Mouse (Mus musculus) intestine, postnatal 0 days (tissue): Measurements from ENCODE around the gene Muc3. TPM values are rescaled to one million over a fixed set of nuclear protein-coding genes. Genes with fewer than 3 reads are reported as not detected.

ENCODE experiments used
- ATAC-seq: fragments of 200-750 bp; cut with Nextera tagmentation; 2 replicates; pipeline ENCODE4 v1.8.0; 2017; ENCODE audit warnings: mild to moderate bottlenecking, moderate TSS enrichment, moderate library complexity
- H3K27ac ChIP-seq: fragments of 300-500 bp; sonication (generic); 2 replicates; pipeline ENCODE4 v1.5.1; 2014; ENCODE audit warnings: mild to moderate bottlenecking, low read depth, low read length, moderate library complexity
- H3K27me3 ChIP-seq: fragments of 300-500 bp; sonication (generic); replicated peaks from 2 replicates; pipeline ENCODE4 v1.6.1; 2014; ENCODE audit warnings: low read length, mixed read lengths; ENCODE audit not compliant: control insufficient read depth, insufficient read depth
- H3K36me3 ChIP-seq: fragments of 300-500 bp; sonication (generic); 2 replicates; pipeline ENCODE4 v1.6.1; 2014; ENCODE audit warnings: mild to moderate bottlenecking, moderate library complexity; ENCODE audit not compliant: control insufficient read depth, insufficient read depth
- H3K4me1 ChIP-seq: fragments of 300-500 bp; sonication (generic); replicated peaks from 2 replicates; pipeline ENCODE4 v1.6.1; 2014; ENCODE audit warnings: antibody characterized with exemption, low read length, mixed read lengths; ENCODE audit not compliant: control insufficient read depth, insufficient read depth
- H3K4me2 ChIP-seq: fragments of 300-500 bp; sonication (generic); replicated peaks from 2 replicates; pipeline ENCODE4 v1.6.1; 2014; ENCODE audit warnings: low read depth, mild to moderate bottlenecking, moderate library complexity
- H3K4me3 ChIP-seq: fragments of 300-500 bp; sonication (generic); 2 replicates; pipeline ENCODE4 v1.5.1; 2014; ENCODE audit warnings: low read depth, low read length
- H3K9ac ChIP-seq: fragments of 300-500 bp; sonication (generic); 2 replicates; pipeline ENCODE4 v1.6.1; 2014; ENCODE audit warnings: mild to moderate bottlenecking, low read depth, low read length
- H3K9me3 ChIP-seq: fragments of 300-500 bp; sonication (generic); 2 replicates; pipeline ENCODE4 v1.6.1; 2016; ENCODE audit warnings: mixed run types; ENCODE audit not compliant: control insufficient read depth
- CTCF ChIP-seq: sonication (generic); IDR thresholded peaks from 2 replicates; pipeline ENCODE4 v1.5.1; 2016; ENCODE audit warnings: low read depth, mild to moderate bottlenecking, control low read depth, antibody characterized with exemption, moderate library complexity
- WGBS: fragments of 180-500 bp; shearing (Covaris S2); extraction: QIAGEN DNeasy Blood & Tissue Kit; methylation state at CpG from one replicate; pipeline ENCODE4 v1.1.7; 2014; 5-methylcytosine and 5-hydroxymethylcytosine counted together
- polyA plus RNA-seq: library from polyadenylated mRNA; unstranded; fragments of >200 nt; fragmentation: Nextera tagmentation; extraction: Ambion mirVana; gene quantifications from 2 replicates; pipeline ENCODE4 v1.2.1, GENCODE M21; 2015

The Muc3 gene
- polyA plus RNA-seq, 1 experiment from 2014 or later = 42.9 TPM

DNA sequence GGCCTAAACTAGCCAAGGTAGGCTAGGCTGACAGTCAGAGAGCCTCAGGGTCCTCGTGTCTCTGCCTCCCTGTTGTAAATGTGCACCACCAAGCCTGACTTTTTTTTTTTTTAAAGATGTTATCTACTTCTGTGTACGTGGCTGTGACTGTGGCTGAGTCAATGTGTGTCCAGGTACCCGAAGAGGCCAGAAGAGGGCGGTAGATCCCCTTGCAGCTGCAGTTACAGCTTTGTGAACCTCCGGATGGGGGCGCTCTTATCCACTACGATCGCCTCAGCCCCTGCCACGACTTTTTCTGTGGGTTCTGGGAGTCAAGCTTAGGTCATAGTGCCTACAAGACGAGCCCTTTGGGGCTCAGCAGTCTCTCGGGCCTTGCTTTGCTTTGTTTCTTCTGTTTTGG is 10.3 kb upstream of the Muc3 start:
- H3K4me1 ChIP-seq = no peaks in the 10 kb centered on the region
- 28% methylated on average over 11 of the region's 11 CpGs for WGBS
- peak; percentile 55 for ATAC-seq

GRCm38 (mm10) chr5:137153289-137153688 is 4.2 kb upstream of the Muc3 start:
- no peak overlapping the region for H3K9ac ChIP-seq
- WGBS = 91% methylated on average over 5 of the region's 5 CpGs
- peaks cover 20% of the 10 kb centered on the region; the same call in 1 of the 2 replicates for H3K36me3 ChIP-seq
- no peaks in the 10 kb centered on the region for H3K4me1 ChIP-seq
- ATAC-seq = no peak
- H3K4me2 ChIP-seq = no peak overlapping the region
- no peak overlapping the region for H3K27ac ChIP-seq
- H3K27me3 ChIP-seq = no peaks in the 10 kb centered on the region
- H3K4me3 ChIP-seq = no peak overlapping the region
- no peak for TF ChIP-seq CTCF
- peaks cover 4% of the 10 kb centered on the region; the same call in 1 of the 2 replicates for H3K9me3 ChIP-seq

More for the DNA sequence above, 10.3 kb upstream of the Muc3 start:
- no peak overlapping the region for H3K4me2 ChIP-seq
- no peak overlapping the region; the same call in 1 of the 2 replicates for H3K27ac ChIP-seq
- TF ChIP-seq CTCF = peak; percentile 98
- no peaks in the 10 kb centered on the region for H3K9me3 ChIP-seq
- H3K36me3 ChIP-seq = no peaks in the 10 kb centered on the region
- no peak overlapping the region for H3K9ac ChIP-seq
- no peak overlapping the region for H3K4me3 ChIP-seq
- no peaks in the 10 kb centered on the region for H3K27me3 ChIP-seq

GRCm38 (mm10) chr5:137152623-137153022 is 3.5 kb upstream of the Muc3 start:
- H3K27me3 ChIP-seq = no peaks in the 10 kb centered on the region
- H3K27ac ChIP-seq = no peak overlapping the region
- no peak overlapping the region for H3K4me2 ChIP-seq
- peaks cover 4% of the 10 kb centered on the region; the same call in 1 of the 2 replicates for H3K9me3 ChIP-seq
- TF ChIP-seq CTCF = no peak
- peaks cover 20% of the 10 kb centered on the region; the same call in 1 of the 2 replicates for H3K36me3 ChIP-seq
- WGBS = 73% methylated on average over 2 of the region's 2 CpGs
- H3K9ac ChIP-seq = no peak overlapping the region
- H3K4me1 ChIP-seq = no peaks in the 10 kb centered on the region
- no peak overlapping the region for H3K4me3 ChIP-seq
- ATAC-seq = no peak

DNA sequence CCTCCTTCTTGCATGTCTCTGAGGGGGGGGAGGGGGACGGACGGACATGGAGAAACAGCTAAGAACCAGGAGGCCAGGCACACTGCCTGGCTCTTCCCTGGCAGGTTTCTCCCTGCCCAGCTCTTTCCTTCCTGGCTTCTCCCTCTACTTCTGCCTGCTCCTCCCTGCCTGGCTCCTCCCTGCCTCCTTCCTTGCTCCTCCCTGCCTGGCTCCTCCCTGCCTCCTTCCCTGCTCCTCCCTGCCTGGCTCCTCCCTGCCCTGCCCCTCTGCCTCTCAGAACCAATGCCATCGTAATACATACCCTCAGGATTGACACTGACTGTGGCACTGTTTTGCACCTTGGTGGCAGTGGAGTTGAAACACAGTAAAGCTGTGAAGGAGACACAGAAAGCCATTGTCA is 8.3 kb downstream of the Muc3 start:
- Histone ChIP-seq H3K9ac (no peak overlapping the region), H3K4me3 (no peak overlapping the region), H3K4me2 (no peak overlapping the region), H3K9me3 (no peaks in the 10 kb centered on the region), H3K4me1 (no peaks in the 10 kb centered on the region), H3K36me3 (peaks cover 8% of the 10 kb centered on the region; the same call in 1 of the 2 replicates), H3K27me3 (no peaks in the 10 kb centered on the region), H3K27ac (no peak overlapping the region)
- 14% methylated on average over 3 of the region's 3 CpGs for WGBS
- no peak for ATAC-seq
- no peak for TF ChIP-seq CTCF

DNA sequence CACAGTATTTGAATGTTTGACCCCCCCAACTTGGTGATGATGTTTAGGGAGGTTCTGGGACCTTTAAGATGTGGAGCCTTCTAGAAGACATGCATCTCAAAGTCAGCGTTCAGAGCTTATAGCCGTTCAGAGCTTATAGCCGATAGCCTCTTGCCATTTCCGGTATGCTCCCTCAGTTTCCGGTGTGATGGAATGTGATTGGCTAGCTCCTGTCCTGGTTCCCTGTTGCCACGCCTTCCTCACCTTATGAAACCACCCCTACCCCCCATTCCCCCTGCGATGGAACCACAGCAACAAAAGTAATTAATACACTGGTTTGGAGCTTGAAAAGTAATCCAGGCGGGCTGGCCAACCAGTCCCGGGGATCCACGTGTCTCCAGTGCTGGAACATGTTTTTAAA is 10.1 kb downstream of the Muc3 start:
- H3K4me3 ChIP-seq = no peak overlapping the region
- no peak overlapping the region for H3K4me2 ChIP-seq
- H3K4me1 ChIP-seq = no peaks in the 10 kb centered on the region
- H3K36me3 ChIP-seq = peaks cover 8% of the 10 kb centered on the region; the same call in 1 of the 2 replicates
- no peaks in the 10 kb centered on the region for H3K9me3 ChIP-seq
- H3K27me3 ChIP-seq = no peaks in the 10 kb centered on the region
- no peak for ATAC-seq
- no peak overlapping the region for H3K9ac ChIP-seq
- H3K27ac ChIP-seq = no peak overlapping the region
- no peak for TF ChIP-seq CTCF
- 81% methylated on average over 10 of the region's 10 CpGs for WGBS

- H3K36me3 ChIP-seq = no peaks in the 10 kb centered on the region
- no peak for TF ChIP-seq CTCF
- WGBS = 30% methylated on average over 11 of the region's 11 CpGs
- no peak overlapping the region for H3K4me3 ChIP-seq
- ATAC-seq = no peak
- H3K4me1 ChIP-seq = no peaks in the 10 kb centered on the region
- H3K27me3 ChIP-seq = no peaks in the 10 kb centered on the region
- no peak overlapping the region for H3K9ac ChIP-seq
- no peaks in the 10 kb centered on the region for H3K9me3 ChIP-seq
- no peak overlapping the region for H3K4me2 ChIP-seq
- H3K27ac ChIP-seq = no peak overlapping the region
Measured at GRCm38 (mm10) chr5:137134959-137135358, 14.2 kb downstream of the Muc3 start.

GRCm38 (mm10) chr5:137131490-137131889 is 17.6 kb downstream of the Muc3 start:
- Histone ChIP-seq H3K9me3 (no peaks in the 10 kb centered on the region), H3K4me2 (no peak overlapping the region), H3K4me1 (no peaks in the 10 kb centered on the region), H3K27me3 (no peaks in the 10 kb centered on the region), H3K27ac (no peak overlapping the region), H3K36me3 (no peaks in the 10 kb centered on the region), H3K9ac (no peak overlapping the region), H3K4me3 (no peak overlapping the region)
- no peak for ATAC-seq
- WGBS = 1% methylated on average over 3 of the region's 3 CpGs
- peak; percentile 95 for TF ChIP-seq CTCF
